Mouse (Mus musculus) CD4-positive naive resting alpha-beta T cell, adult 76 days (primary cell): ENCODE results near the gene Irx3. TPM values are rescaled to one million over a fixed set of nuclear protein-coding genes. Genes with fewer than 3 reads are reported as not detected.

ENCODE experiments used
- total RNA-seq: library from RNA; stranded (reverse); gene quantifications from one replicate; pipeline ENCODE4 v1.2.4, GENCODE M21; 2023

Gene Irx3
- total RNA-seq = not detected

DNA sequence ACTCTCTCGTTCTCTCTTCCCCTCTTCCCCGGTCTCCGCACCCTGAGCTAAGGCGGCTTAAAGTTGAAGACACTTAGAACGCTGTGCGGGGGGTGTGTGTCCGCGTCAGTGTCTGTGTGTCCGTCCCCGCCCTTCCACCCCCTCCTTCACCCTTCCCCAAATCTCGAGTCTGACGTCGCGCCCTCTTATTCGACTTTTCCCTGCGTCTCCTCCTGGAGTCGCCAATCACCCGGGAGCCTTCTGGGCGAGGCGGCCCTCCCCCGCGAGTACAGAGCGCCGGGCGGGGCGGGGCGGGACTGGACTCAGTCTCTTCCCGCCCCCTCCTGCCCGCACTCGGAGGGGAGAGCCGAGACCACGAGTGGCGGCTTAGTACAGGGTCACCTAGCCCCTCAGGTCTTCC, at the start of gene Irx3:
Gene Irx3, minus strand, starts transcription at position 229 of the 400 bp plus-strand sequence.

